Mouse (Mus musculus): Measurements from ENCODE around the gene P2ry6.

DNA sequence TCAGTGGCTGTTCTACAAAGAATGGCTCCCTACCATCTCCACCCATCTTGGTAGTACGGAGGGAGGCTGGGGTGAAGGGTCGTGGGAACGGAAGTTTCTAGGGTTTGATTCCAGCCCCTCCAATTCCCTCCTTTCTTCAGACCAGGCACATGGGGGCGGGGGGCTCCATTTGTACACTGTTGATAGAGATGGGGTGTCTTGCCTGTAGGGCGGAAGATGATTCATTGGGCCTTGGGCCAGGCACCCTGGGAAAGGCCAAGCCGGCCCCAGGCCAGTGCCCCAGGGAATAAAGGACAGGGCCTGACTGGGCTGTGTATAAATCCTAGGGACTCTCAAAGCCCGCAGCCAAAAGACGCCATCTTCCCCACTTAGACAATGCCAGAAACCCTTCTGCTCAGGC, 66.4 kb downstream of the P2ry6 start:
- TF ChIP-seq CTCF (IDR thresholded peaks at IDR 0.05; ENCODE audit: low read depth, low read length) = no peak
- TF ChIP-seq POLR2A (IDR thresholded peaks at IDR 0.05; ENCODE audit: insufficient read depth, low read length) = no peak
- no peak for TF ChIP-seq EP300 (IDR thresholded peaks at IDR 0.05; ENCODE audit: insufficient read depth, low read depth, low read length)
